Mouse (Mus musculus): ENCODE data around the gene Myo3b. TPM values are rescaled to one million over a fixed set of nuclear protein-coding genes. Genes with fewer than 3 reads are reported as not detected.

Myo3b gene
- total and polyA plus RNA-seq, 3 experiments = 0.08 TPM; not detected in 2

DNA sequence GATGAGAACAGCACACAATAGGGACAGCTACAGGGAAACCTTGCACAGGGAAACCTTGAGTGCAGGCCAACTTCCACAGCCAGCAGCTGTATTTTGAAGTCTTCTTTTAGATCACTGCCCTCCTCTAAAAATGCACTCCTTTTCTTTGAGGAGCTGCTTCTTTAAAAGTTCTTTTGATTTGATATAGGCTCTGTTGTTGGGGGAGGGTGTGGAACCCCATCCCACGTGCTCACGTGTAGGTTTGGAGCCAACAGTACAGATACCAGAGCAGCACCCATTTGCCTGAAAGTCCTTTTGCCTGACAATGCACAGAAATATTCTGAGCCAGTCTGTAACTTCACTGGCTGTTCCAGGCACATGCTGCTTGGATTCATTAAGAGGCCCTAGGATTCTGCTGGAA lies 7.5 kb upstream of the Myo3b start:
- H3K4me3 ChIP-seq = no peak overlapping the region
- no peaks in the 10 kb centered on the region for H3K36me3 ChIP-seq (ENCODE audit: control insufficient read depth, insufficient read depth, low read length)
- TF ChIP-seq CTCF (IDR thresholded peaks at IDR 0.05) = no peak
- TF ChIP-seq EP300 (IDR thresholded peaks at IDR 0.05; ENCODE audit: insufficient read depth, low read depth, low read length) = no peak
- no peak for TF ChIP-seq POLR2A (IDR thresholded peaks at IDR 0.05; ENCODE audit: insufficient read depth, low read depth, low read length)
- H3K9ac ChIP-seq (ENCODE audit: low read depth, low read length) = no peak overlapping the region
- H3K4me1 ChIP-seq (ENCODE audit: control insufficient read depth, insufficient read depth, low read length) = no peaks in the 10 kb centered on the region
- H3K79me2 ChIP-seq (replicated peaks; ENCODE audit: control insufficient read depth, insufficient read depth, low read length) = no peaks in the 10 kb centered on the region; the same call in 1 of the 2 replicates
- 62% methylated on average over 2 of the region's 2 CpGs for WGBS
- H3K27me3 ChIP-seq (ENCODE audit: control insufficient read depth, insufficient read depth, low read length) = no peaks in the 10 kb centered on the region
- H3K27ac ChIP-seq = no peak overlapping the region
- DNase-seq = no peak
- intact Hi-C loops (cut with DNase I) = no loop called here

DNA sequence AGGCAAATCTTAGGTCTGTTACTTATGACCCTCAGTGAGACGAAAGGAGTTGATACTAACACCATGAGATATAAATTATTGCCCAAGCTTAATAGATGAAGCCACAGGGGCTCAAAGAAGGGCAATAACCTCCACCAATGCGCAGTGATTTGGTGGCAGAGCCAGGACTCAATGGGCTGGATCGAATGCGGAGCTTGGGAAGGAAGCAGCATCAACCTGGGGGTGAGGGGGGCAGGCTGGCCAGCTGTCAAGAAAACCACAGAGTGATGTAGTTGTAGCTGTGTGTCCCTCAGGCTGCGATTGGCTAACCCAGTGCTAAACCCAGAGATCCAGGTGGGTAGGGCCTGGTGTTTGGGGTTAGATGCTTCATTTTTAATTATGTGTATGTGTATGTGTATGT lies 4.0 kb upstream of the Myo3b start:
- DNase-seq = no peak
- 78% methylated on average over 5 of the region's 5 CpGs for WGBS
- Histone ChIP-seq H3K27me3 (ENCODE audit: control insufficient read depth, insufficient read depth, low read length) (no peaks in the 10 kb centered on the region), H3K36me3 (ENCODE audit: control insufficient read depth, insufficient read depth, low read length) (no peaks in the 10 kb centered on the region), H3K4me3 (no peak overlapping the region), H3K4me1 (ENCODE audit: control insufficient read depth, insufficient read depth, low read length) (no peaks in the 10 kb centered on the region), H3K79me2 (replicated peaks; ENCODE audit: control insufficient read depth, insufficient read depth, low read length) (no peaks in the 10 kb centered on the region; the same call in 1 of the 2 replicates), H3K27ac (no peak overlapping the region), H3K9ac (ENCODE audit: low read depth, low read length) (no peak overlapping the region)
- no peak for TF ChIP-seq CTCF (IDR thresholded peaks at IDR 0.05)
- intact Hi-C loops (cut with DNase I) = no loop called here

DNA sequence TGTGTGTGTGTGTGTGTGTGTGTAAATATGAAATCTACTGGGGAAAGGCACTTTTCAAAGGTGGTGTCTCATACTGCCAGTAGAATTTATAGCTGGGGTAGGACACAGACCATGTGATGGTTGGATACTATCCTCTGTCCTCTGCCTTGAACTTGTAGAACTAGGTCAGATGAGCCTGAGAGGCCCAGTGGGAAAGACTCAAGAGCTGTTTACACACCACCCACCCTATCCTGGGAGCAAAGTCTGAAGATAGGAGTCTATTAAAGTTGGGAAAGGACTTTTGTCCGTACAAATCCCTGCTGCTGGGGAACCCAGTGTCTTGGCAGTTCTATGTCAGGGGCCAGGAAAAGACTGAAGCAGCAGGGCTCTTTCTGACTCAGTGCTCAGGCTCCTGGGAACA lies 3.6 kb upstream of the Myo3b start:
- H3K79me2 ChIP-seq (replicated peaks; ENCODE audit: control insufficient read depth, insufficient read depth, low read length) = no peaks in the 10 kb centered on the region; the same call in 1 of the 2 replicates
- WGBS = 65% methylated on average over 1 of the region's 1 CpGs
- no peaks in the 10 kb centered on the region for H3K36me3 ChIP-seq (ENCODE audit: control insufficient read depth, insufficient read depth, low read length)
- TF ChIP-seq CTCF (IDR thresholded peaks at IDR 0.05) (no peak), EP300 (IDR thresholded peaks at IDR 0.05; ENCODE audit: insufficient read depth, low read depth, low read length) (no peak), POLR2A (IDR thresholded peaks at IDR 0.05; ENCODE audit: insufficient read depth, low read depth, low read length) (no peak)
- no peak overlapping the region for H3K9ac ChIP-seq (ENCODE audit: low read depth, low read length)
- H3K4me3 ChIP-seq = no peak overlapping the region
- DNase-seq = no peak
- intact Hi-C loops (cut with DNase I) = no loop called here
- H3K27me3 ChIP-seq (ENCODE audit: control insufficient read depth, insufficient read depth, low read length) = no peaks in the 10 kb centered on the region
- H3K4me1 ChIP-seq (ENCODE audit: control insufficient read depth, insufficient read depth, low read length) = no peaks in the 10 kb centered on the region
- no peak overlapping the region for H3K27ac ChIP-seq

DNA sequence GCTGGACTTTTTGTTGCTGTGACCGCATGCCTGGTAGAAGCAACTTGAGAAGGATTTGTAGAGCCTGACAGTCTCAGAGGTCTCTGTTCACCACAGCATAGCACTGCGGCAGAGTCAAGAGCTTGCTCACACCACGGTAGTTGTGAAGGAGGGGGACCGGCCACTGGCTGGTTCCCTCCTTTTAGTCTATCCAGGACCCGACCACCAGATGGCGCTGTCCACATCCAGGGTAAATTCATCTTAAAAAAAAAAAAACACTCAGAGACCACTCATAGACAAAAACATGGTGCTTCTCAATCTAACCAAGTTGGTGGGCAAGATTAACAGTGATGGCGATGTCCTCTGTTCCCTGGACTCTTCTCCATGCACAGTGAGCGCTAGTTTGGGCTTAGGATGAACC lies 1.7 kb upstream of the Myo3b start:
- Histone ChIP-seq H3K4me1 (ENCODE audit: control insufficient read depth, insufficient read depth, low read length) (no peaks in the 10 kb centered on the region), H3K79me2 (replicated peaks; ENCODE audit: control insufficient read depth, insufficient read depth, low read length) (no peaks in the 10 kb centered on the region), H3K36me3 (ENCODE audit: control insufficient read depth, insufficient read depth, low read length) (no peaks in the 10 kb centered on the region), H3K27ac (no peak overlapping the region), H3K27me3 (ENCODE audit: control insufficient read depth, insufficient read depth, low read length) (no peaks in the 10 kb centered on the region), H3K4me3 (no peak overlapping the region), H3K9ac (ENCODE audit: low read depth, low read length) (no peak overlapping the region)
- TF ChIP-seq CTCF (IDR thresholded peaks at IDR 0.05) = peak; percentile 65
- TF ChIP-seq EP300 (IDR thresholded peaks at IDR 0.05; ENCODE audit: insufficient read depth, low read depth, low read length) = no peak
- DNase-seq = no peak
- intact Hi-C loops (cut with DNase I) = no loop called here
- whole genome bisulfite sequencing = 70% methylated on average over 8 of the region's 8 CpGs

DNA sequence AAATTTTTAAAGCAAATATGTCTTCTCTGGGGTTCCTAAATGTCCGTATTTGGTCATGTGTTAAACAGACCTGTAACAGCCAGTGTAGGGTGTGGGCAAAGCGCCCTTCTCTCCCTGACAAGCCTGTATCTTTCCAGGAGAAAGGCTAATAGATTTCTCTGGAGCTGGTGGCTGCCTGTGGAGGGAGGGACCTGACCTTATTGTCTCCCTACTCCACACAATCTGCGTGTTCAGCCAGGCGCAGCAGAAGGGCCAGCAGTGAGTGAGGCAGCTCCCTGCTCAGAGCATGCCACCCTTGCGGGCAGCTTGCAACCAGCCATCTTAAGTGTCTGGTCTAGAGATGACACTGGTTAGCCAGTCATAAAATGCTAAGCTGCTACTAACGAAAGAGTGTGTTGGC lies 5.5 kb downstream of the Myo3b start:
- Histone ChIP-seq H3K4me3 (no peak overlapping the region), H3K36me3 (ENCODE audit: control insufficient read depth, insufficient read depth, low read length) (no peaks in the 10 kb centered on the region), H3K27me3 (ENCODE audit: control insufficient read depth, insufficient read depth, low read length) (no peaks in the 10 kb centered on the region), H3K27ac (no peak overlapping the region), H3K9ac (ENCODE audit: low read depth, low read length) (no peak overlapping the region), H3K79me2 (replicated peaks; ENCODE audit: control insufficient read depth, insufficient read depth, low read length) (no peaks in the 10 kb centered on the region), H3K4me1 (ENCODE audit: control insufficient read depth, insufficient read depth, low read length) (no peaks in the 10 kb centered on the region)
- no peak for DNase-seq
- 58% methylated on average over 6 of the region's 6 CpGs for whole genome bisulfite sequencing
- intact Hi-C loops (cut with DNase I) = no loop called here
- TF ChIP-seq EP300 (IDR thresholded peaks at IDR 0.05; ENCODE audit: insufficient read depth, low read depth, low read length) (no peak), CTCF (IDR thresholded peaks at IDR 0.05) (no peak), POLR2A (IDR thresholded peaks at IDR 0.05; ENCODE audit: insufficient read depth, low read depth, low read length) (no peak)

DNA sequence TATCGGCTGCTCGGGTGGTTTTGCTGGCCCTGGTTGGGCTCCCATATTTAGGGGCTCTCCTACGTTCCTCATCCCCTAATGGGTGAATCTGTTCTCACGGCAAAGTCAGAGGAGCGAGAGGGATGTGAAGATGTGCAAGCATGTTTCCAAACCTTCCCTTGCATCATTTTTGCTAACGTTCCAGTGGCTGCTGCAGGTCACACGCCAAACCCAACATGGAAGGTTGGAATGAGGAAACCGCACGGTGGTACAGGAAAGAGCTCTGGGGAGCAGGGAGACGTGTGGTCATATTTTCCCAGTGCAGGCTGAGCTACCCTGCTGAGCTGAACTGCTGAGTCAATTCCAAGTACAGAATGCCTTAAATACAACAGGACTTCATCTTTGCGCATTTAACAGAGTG lies 8.9 kb downstream of the Myo3b start:
- Histone ChIP-seq H3K36me3 (ENCODE audit: control insufficient read depth, insufficient read depth, low read length) (no peaks in the 10 kb centered on the region), H3K27me3 (ENCODE audit: control insufficient read depth, insufficient read depth, low read length) (no peaks in the 10 kb centered on the region), H3K27ac (no peak overlapping the region), H3K9ac (ENCODE audit: low read depth, low read length) (no peak overlapping the region), H3K79me2 (replicated peaks; ENCODE audit: control insufficient read depth, insufficient read depth, low read length) (no peaks in the 10 kb centered on the region), H3K4me3 (no peak overlapping the region), H3K4me1 (ENCODE audit: control insufficient read depth, insufficient read depth, low read length) (no peaks in the 10 kb centered on the region)
- no peak for TF ChIP-seq POLR2A (IDR thresholded peaks at IDR 0.05; ENCODE audit: insufficient read depth, low read depth, low read length)
- TF ChIP-seq EP300 (IDR thresholded peaks at IDR 0.05; ENCODE audit: insufficient read depth, low read depth, low read length) = no peak
- TF ChIP-seq CTCF (IDR thresholded peaks at IDR 0.05) = no peak
- 72% methylated on average over 11 of the region's 11 CpGs for WGBS
- intact Hi-C loops (cut with DNase I) = no loop called here
- DNase-seq = no peak

Measured in heart, adult 2 months (tissue).